Mouse (Mus musculus) liver, embryonic 13.5 days (tissue): ENCODE measurements around the gene Tube1. TPM values are rescaled to one million over a fixed set of nuclear protein-coding genes. Genes with fewer than 3 reads are reported as not detected.

Experiments used
- ATAC-seq: fragments of 200-750 bp; cut with Nextera tagmentation; 2 replicates; pipeline ENCODE4 v1.8.0; 2017; ENCODE audit warnings: low read depth, mild to moderate bottlenecking, moderate number of reproducible peaks, moderate library complexity
- DNase-seq: peaks from one replicate; pipeline ENCODE4 v3.0.0; 2022
- H3K27ac ChIP-seq: fragments of 300-500 bp; sonication (generic); 2 replicates; pipeline ENCODE4 v1.5.1; 2015; ENCODE audit warnings: moderate library complexity, mild to moderate bottlenecking, inconsistent platforms
- H3K27me3 ChIP-seq: fragments of 300-500 bp; sonication (generic); 2 replicates; pipeline ENCODE4 v1.6.1; 2015; ENCODE audit warnings: mild to moderate bottlenecking, inconsistent platforms
- H3K36me3 ChIP-seq: fragments of 300-500 bp; sonication (generic); 2 replicates; pipeline ENCODE4 v1.6.1; 2015; ENCODE audit warnings: mild to moderate bottlenecking, inconsistent platforms
- H3K4me1 ChIP-seq: fragments of 300-500 bp; sonication (generic); replicated peaks from 2 replicates; pipeline ENCODE4 v1.6.1; 2015; ENCODE audit warnings: inconsistent platforms
- H3K4me2 ChIP-seq: fragments of 300-500 bp; sonication (generic); 2 replicates; pipeline ENCODE4 v1.6.1; 2015; ENCODE audit warnings: inconsistent platforms, mild to moderate bottlenecking, moderate library complexity
- H3K4me3 ChIP-seq: fragments of 300-500 bp; sonication (generic); replicated peaks from 2 replicates; pipeline ENCODE4 v1.5.1; 2015; ENCODE audit warnings: mild to moderate bottlenecking, inconsistent platforms
- H3K9ac ChIP-seq: fragments of 300-500 bp; sonication (generic); 2 replicates; pipeline ENCODE4 v1.6.1; 2015; ENCODE audit warnings: mild to moderate bottlenecking, inconsistent platforms
- H3K9me3 ChIP-seq: fragments of 300-500 bp; sonication (generic); replicated peaks from 2 replicates; pipeline ENCODE4 v1.6.1; 2016; ENCODE audit warnings: inconsistent platforms
- WGBS: fragments of 180-500 bp; shearing (Covaris S2); methylation state at CpG from one replicate; pipeline ENCODE4 v1.1.7; 2015; ENCODE audit not compliant: insufficient replicate concordance; 5-methylcytosine and 5-hydroxymethylcytosine counted together
- polyA plus RNA-seq: library from polyadenylated mRNA; unstranded; fragments of >200 nt; fragmentation: Nextera tagmentation; extraction: Ambion mirVana; gene quantifications from 2 replicates; pipeline ENCODE4 v1.2.1, GENCODE M21; 2015

Tube1 gene
- polyA plus RNA-seq, 1 experiment from 2014 or later, result 5.9 TPM

DNA sequence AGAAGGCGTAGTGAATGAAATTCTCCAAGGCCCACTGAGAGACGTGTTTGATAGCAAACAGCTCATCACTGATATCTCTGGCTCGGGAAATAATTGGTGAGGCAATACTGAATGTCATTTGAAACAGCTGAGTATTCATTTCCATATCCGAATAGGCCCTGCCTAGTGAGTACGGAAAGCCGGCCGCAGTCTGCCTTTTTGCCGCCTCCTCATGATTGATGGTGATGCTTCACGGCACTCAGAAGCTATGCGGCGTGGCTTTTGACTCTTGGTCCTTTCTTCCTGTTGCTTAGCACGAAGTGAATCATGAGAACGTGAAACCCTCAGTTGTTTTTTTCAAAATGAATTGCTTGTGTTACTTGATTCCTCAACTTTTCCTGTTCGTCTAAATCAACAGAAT is 7.1 kb downstream of the Tube1 start:
- ATAC-seq (no peak), DNase-seq (no peak)
- H3K27ac ChIP-seq, result no peak overlapping the region
- peaks cover 58% of the 10 kb centered on the region for H3K36me3 ChIP-seq
- H3K27me3 ChIP-seq, result no peaks in the 10 kb centered on the region
- H3K4me1 ChIP-seq, result peaks cover 10% of the 10 kb centered on the region
- H3K4me3 ChIP-seq, result no peak overlapping the region
- H3K9me3 ChIP-seq, result no peaks in the 10 kb centered on the region
- WGBS, result 86% methylated on average over 14 of the region's 14 CpGs
- no peak overlapping the region for H3K9ac ChIP-seq
- no peak overlapping the region for H3K4me2 ChIP-seq

DNA sequence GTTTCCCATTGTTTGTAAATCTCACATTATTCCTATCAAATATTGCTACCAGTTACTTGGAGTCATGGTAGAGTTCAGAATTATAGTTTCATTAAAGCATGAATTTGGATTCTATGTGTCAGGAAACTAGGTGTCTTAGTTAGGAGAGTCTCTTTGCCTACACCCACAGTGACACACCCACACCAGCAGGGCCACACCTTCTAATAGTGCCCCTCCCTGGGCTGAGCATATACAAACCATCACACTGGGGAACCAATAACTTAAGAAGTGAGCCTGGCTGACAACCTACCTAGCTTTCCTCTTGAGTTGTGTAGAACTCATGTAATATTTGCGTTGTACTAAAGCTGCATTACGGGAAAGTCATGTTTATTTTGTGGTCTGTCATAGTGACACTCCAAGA is 7.6 kb downstream of the Tube1 start:
- 84% methylated on average over 2 of the region's 2 CpGs for WGBS
- H3K4me2 ChIP-seq, result no peak overlapping the region

DNA sequence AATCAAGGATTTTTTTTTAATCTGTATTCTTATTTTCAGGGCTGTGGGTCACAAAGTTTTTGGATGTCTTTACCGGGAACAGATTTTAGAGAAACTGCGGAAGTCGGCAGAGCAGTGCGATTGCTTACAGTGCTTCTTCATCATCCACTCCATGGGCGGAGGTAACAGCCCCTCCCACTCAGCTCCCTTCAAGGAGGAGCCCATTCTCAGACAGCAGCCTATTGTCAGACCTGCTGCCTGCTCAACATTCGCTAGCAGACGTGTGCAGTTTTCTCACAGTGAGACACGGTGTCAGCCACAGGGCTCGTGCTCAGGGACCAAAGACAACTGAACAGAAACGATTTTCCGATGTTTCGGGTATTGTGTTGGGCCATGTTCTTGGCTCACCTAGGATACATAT is 8.4 kb downstream of the Tube1 start:
- no peak overlapping the region for H3K4me2 ChIP-seq
- H3K4me1 ChIP-seq, result peaks cover 10% of the 10 kb centered on the region
- WGBS, result 91% methylated on average over 12 of the region's 12 CpGs
- H3K9me3 ChIP-seq, result no peaks in the 10 kb centered on the region
- DNase-seq, result no peak
- H3K36me3 ChIP-seq, result peaks cover 60% of the 10 kb centered on the region
- no peak overlapping the region for H3K27ac ChIP-seq
- ATAC-seq, result no peak
- H3K4me3 ChIP-seq, result no peak overlapping the region
- no peaks in the 10 kb centered on the region for H3K27me3 ChIP-seq
- H3K9ac ChIP-seq, result no peak overlapping the region

More for the DNA sequence above, 7.6 kb downstream of the Tube1 start:
- DNase-seq (no peak), ATAC-seq (peak; percentile 65)
- no peak overlapping the region for H3K9ac ChIP-seq
- peaks cover 63% of the 10 kb centered on the region for H3K36me3 ChIP-seq
- H3K27ac ChIP-seq, result no peak overlapping the region
- no peaks in the 10 kb centered on the region for H3K9me3 ChIP-seq
- H3K27me3 ChIP-seq, result no peaks in the 10 kb centered on the region
- peaks cover 10% of the 10 kb centered on the region for H3K4me1 ChIP-seq
- H3K4me3 ChIP-seq, result no peak overlapping the region

DNA sequence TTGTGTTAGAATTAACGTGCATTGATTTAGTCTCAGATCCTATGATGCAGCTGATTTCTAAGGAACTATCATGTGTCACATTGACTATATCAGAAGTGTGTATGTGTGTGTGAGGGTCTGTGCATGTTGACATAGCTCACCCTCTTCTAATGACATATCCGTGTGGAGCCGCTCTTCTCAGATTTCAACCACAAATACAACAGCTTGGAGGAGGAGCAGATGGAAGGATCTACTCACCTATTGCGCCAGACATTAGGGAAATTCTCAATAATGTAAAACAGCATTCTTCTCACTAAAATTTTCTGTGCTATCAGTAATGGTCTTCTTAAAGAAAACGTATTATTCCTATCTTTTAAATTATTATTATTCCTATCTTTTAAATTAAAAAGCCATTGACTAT is 22.9 kb downstream of the Tube1 start:
- DNase-seq, result no peak
- Histone ChIP-seq H3K4me1 (no peaks in the 10 kb centered on the region), H3K9ac (no peak overlapping the region), H3K4me2 (no peak overlapping the region), H3K4me3 (no peak overlapping the region), H3K27ac (no peak overlapping the region), H3K27me3 (no peaks in the 10 kb centered on the region), H3K36me3 (no peaks in the 10 kb centered on the region), H3K9me3 (no peaks in the 10 kb centered on the region)
- no peak for ATAC-seq
- 73% methylated on average over 5 of the region's 5 CpGs for WGBS

DNA sequence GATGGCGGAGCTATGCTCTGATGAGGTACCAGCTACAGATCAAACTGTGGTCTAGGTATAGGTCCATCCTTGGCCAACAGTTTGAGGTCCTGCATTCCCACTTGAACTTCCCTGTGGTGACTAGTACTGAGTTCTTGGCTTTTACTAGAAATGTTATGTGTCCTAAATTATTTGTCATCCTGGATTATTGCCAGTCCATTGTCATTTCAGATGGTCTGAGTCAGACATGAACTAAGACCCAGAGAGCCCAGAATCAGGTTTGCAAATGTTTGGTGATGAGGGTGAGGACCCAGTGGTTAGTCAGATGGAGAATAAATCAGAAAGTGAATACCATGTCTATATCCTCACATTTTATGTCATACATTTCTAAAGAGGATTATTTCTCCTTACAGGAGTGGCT is 23.5 kb downstream of the Tube1 start:
- WGBS, result 68% methylated on average over 1 of the region's 1 CpGs

DNA sequence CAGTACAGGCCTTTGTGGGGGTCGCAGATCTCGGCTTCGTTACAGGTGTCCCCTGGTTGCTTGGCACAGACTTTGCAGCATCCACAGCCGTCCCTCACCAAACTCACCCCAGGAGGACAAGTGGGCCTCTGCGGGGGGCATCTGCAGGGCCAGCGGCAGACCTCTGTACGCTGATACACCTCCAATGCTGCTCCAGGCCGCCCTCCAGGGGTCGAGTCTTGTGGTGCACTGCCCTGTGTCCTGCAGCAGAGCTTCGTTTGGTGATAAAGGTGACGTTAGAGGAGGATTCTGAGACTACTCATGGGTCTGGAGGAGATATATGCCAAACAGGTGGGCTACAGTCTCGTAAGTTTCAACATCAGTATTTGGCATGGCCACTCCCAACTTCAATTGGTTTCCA is 24.5 kb downstream of the Tube1 start:
- no peaks in the 10 kb centered on the region for H3K9me3 ChIP-seq
- H3K9ac ChIP-seq, result no peak overlapping the region
- no peak overlapping the region for H3K4me3 ChIP-seq
- H3K4me1 ChIP-seq, result no peaks in the 10 kb centered on the region
- DNase-seq (no peak), ATAC-seq (no peak)
- H3K27ac ChIP-seq, result no peak overlapping the region
- no peak overlapping the region for H3K4me2 ChIP-seq
- H3K36me3 ChIP-seq, result no peaks in the 10 kb centered on the region
- no peaks in the 10 kb centered on the region for H3K27me3 ChIP-seq
- WGBS, result 57% methylated on average over 12 of the region's 12 CpGs

More for the DNA sequence above, 23.5 kb downstream of the Tube1 start:
- ATAC-seq, result no peak
- Histone ChIP-seq H3K27me3 (no peaks in the 10 kb centered on the region), H3K4me3 (no peak overlapping the region), H3K9ac (no peak overlapping the region), H3K9me3 (no peaks in the 10 kb centered on the region), H3K27ac (no peak overlapping the region), H3K36me3 (no peaks in the 10 kb centered on the region), H3K4me1 (no peaks in the 10 kb centered on the region), H3K4me2 (no peak overlapping the region)
- no peak for DNase-seq

DNA sequence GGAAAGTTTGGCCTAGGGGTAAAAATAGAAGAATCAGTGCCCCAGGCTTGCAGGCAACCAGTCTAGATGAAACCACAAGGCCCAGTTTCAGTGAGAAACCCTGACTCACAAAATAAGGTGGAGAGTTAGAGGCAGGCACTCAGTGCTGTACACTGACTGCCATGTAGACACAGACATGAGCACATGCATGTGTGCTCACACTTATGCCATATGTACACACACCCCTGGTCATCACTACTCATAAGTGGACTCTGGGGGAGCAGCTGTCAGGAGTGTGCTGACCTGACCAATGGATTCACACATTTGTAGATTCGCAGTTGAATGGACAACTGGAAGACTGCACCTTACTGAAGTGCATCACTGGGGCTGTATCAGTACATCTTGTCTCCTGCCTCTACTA is 27.6 kb downstream of the Tube1 start:
- Histone ChIP-seq H3K9me3 (no peaks in the 10 kb centered on the region), H3K27ac (no peak overlapping the region), H3K36me3 (no peaks in the 10 kb centered on the region), H3K27me3 (peaks cover 19% of the 10 kb centered on the region), H3K4me1 (no peaks in the 10 kb centered on the region), H3K9ac (no peak overlapping the region), H3K4me2 (no peak overlapping the region), H3K4me3 (no peak overlapping the region)
- no peak for DNase-seq
- ATAC-seq, result no peak
- 71% methylated on average over 1 of the region's 1 CpGs for WGBS

DNA sequence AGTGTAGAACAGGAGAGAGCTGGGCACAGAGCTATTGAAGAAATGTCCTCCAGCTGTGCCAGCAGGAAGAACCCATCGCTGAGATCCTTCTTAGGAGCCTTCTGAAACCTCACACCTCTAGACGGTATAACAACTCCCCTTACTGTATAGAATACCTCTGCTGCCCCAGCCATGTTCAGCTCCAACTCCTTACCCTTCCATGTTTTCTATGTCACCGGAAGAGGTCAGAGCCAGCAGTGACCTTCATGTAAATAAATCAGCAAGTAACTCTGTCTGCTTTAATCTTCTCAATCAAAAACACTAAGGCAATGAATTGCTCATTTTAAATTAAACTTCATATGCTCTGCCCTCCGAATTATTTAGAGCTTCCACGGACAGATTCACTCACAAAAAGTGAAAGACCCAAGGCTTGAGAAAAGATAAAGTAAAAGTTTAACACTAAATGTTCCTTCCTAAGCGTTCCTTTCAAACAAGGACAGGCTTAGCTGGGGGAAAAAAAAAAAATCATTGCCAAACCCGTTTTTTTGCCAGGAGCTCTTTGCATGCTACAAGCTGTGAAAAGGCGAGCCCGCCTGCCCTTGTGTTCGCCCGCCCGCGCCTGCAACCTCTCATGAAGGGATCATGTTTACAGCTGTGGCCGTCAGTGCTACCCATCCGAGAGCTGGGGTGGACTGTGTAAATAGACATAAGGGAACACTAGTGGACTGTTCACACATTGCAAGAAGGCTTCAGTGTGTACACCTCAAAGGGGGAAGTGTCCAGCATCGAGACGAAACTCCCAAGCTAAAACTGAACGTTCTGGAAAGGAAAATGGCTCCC is 29.1 kb downstream of the Tube1 start:
- H3K27me3 ChIP-seq, result peaks cover 31% of the 10 kb centered on the region
- DNase-seq (no peak), ATAC-seq (no peak)
- no peak overlapping the region for H3K9ac ChIP-seq
- H3K4me2 ChIP-seq, result peak overlapping the region; percentile 40; the same call in 1 of the 2 replicates
- H3K36me3 ChIP-seq, result no peaks in the 10 kb centered on the region
- no peak overlapping the region for H3K27ac ChIP-seq
- H3K9me3 ChIP-seq, result no peaks in the 10 kb centered on the region
- 47% methylated on average over 18 of the region's 18 CpGs for WGBS
- no peak overlapping the region for H3K4me3 ChIP-seq
- H3K4me1 ChIP-seq, result no peaks in the 10 kb centered on the region

DNA sequence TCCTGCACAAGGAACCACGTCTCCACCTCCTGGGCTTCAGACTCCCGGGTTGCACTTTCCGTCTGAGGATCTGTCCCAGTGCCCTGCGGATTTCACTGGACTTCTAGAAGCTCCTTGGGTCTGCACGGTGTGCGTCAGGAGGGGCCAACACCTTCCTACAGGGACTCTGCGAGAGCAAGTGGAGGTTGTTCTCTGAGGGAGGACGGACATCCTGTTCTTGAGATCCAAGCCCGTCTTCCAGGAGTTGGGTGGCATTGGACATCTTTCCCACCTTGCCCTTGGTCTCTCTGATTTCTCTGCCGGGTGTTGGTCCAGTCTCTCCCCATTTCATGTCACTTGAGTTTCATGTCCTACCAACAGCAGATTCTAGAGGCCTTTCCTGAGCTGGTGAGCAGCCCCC is 29.9 kb downstream of the Tube1 start, which contains the start of gene Ccn6:
Ccn6 (minus strand) TSS at position 101 of the 400 bp plus-strand sequence.
- Histone ChIP-seq H3K9ac (no peak within 1 kb of the TSS), H3K27ac (no peak within 1 kb of the TSS), H3K36me3 (no peaks in the 10 kb centered on the region), H3K9me3 (no peaks in the 10 kb centered on the region), H3K4me1 (no peaks in the 10 kb centered on the region), H3K27me3 (peaks cover 36% of the 10 kb centered on the region), H3K4me3 (no peak within 1 kb of the TSS), H3K4me2 (peak within 1 kb of the TSS; percentile 40; the same call in 1 of the 2 replicates)
- WGBS, result 75% methylated on average over 10 of the region's 10 CpGs
- ATAC-seq, result no peak
- no peak for DNase-seq

DNA sequence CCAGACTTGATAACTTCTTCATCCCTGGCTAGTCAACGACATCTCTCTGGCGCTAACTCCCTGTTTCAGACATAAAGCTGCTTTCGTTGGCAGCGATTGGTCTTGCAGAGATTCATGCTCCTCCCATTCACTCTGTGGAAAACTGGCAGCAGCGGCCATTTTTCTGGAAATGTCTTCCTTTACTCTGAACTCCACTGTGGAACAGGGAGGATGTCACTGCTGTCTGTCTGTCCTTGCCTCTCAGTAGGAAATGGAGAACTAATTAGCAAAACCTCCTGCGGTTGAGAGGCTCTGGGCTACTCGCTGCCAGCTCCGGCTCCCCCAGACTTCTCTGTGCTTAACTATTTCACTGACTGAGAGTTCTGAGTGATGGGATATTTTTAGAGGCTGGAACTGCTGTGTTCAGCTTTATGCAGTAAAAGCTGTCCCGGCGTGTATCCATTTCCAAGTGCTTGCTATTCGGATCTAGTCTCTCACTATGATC is 31.9 kb downstream of the Tube1 start:
- no peak overlapping the region for H3K4me3 ChIP-seq
- no peaks in the 10 kb centered on the region for H3K36me3 ChIP-seq
- peaks cover 5% of the 10 kb centered on the region; the same call in 1 of the 2 replicates for H3K4me1 ChIP-seq
- no peak for DNase-seq
- no peak for ATAC-seq
- WGBS, result 27% methylated on average over 11 of the region's 11 CpGs
- H3K4me2 ChIP-seq, result no peak overlapping the region
- H3K27ac ChIP-seq, result no peak overlapping the region
- no peak overlapping the region for H3K9ac ChIP-seq
- no peaks in the 10 kb centered on the region for H3K9me3 ChIP-seq
- peaks cover 41% of the 10 kb centered on the region for H3K27me3 ChIP-seq

DNA sequence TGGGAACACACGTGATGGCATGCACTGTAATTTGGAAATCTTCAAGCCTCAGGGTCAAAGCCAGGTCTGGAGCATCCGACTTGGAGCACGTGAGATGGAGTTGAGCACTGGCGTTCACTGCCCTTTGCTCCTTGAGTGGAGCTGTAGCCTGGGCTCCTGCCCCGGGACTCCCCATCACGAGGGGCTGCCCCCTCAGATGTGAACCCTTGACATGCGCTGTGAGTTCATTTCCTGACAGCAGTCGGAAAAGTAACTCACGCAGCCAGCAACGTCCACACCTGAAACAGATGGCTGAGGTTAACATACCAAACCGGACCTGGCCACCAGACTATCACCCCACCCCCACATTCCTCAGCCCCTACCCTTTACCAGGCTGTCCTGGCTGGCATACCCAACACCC is 33.8 kb downstream of the Tube1 start:
- no peaks in the 10 kb centered on the region for H3K36me3 ChIP-seq
- H3K27ac ChIP-seq, result no peak overlapping the region
- 63% methylated on average over 11 of the region's 11 CpGs for WGBS
- DNase-seq, result no peak
- no peak overlapping the region for H3K4me3 ChIP-seq
- ATAC-seq, result no peak
- peaks cover 41% of the 10 kb centered on the region for H3K27me3 ChIP-seq
- H3K4me2 ChIP-seq, result no peak overlapping the region
- H3K9ac ChIP-seq, result no peak overlapping the region
- H3K9me3 ChIP-seq, result no peaks in the 10 kb centered on the region
- H3K4me1 ChIP-seq, result peaks cover 22% of the 10 kb centered on the region

DNA sequence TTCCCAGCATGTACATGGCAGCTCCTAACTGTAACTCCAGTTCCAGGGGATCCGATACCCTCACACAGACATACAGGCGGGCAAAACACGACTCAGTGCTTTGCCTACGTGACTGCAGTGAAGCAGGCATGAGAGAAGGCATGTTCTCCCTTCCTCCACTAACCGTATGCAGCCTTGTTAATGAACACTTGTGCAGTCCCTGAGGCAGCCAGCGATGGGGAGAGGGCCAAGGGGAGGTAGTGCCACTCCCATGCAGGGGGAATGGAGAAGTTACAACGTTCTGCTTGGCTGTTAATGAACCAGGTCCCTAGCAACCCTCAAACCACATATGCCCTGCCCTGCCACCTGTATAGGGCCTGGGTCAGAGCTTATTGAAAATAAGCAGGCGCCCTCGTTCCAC is 35.9 kb downstream of the Tube1 start:
- Histone ChIP-seq H3K27me3 (peaks cover 39% of the 10 kb centered on the region), H3K27ac (no peak overlapping the region), H3K4me1 (peaks cover 30% of the 10 kb centered on the region), H3K9me3 (no peaks in the 10 kb centered on the region), H3K9ac (no peak overlapping the region), H3K36me3 (no peaks in the 10 kb centered on the region), H3K4me3 (no peak overlapping the region), H3K4me2 (no peak overlapping the region)
- 38% methylated on average over 9 of the region's 9 CpGs for WGBS
- ATAC-seq, result no peak
- DNase-seq, result no peak
